Mouse (Mus musculus) heart, adult 8-10 months (tissue): Measurements from ENCODE around the gene Commd2. TPM values are rescaled to one million over a fixed set of nuclear protein-coding genes. Genes with fewer than 3 reads are reported as not detected.

ENCODE experiments used
- DNase-seq: peaks from one replicate; pipeline ENCODE4 v3.0.0; 2022; ENCODE audit warnings: low spot score
- microRNA-seq: library from miRNA; unstranded; fragments of <30 nt; microRNA quantifications from one replicate; pipeline ENCODE4 v1.2.0, GENCODE M21; 2022
- total RNA-seq, 4 experiments: library from RNA; stranded (reverse); gene quantifications; 2 replicates each; pipeline ENCODE4 v1.2.4; 2022

Gene Commd2
- total RNA-seq, 4 experiments from 2014 or later = 12.3 to 16.1 (median 12.9) TPM

GRCm38 (mm10) chr3:57615652-57616051 is 35.9 kb downstream of the Commd2 start:
- DNase-seq = no peak

GRCm38 (mm10) chr3:57612430-57612997 is 39.0 kb downstream of the Commd2 start:
- peak; percentile 37 for DNase-seq

- DNase-seq = no peak
These were observed 39.7 kb downstream of the Commd2 start for GRCm38 (mm10) chr3:57611776-57612175.

- DNase-seq = peak; percentile 77
These were observed 46.9 kb downstream of the Commd2 start for GRCm38 (mm10) chr3:57604618-57605015.

GRCm38 (mm10) chr3:57603891-57604617 is 47.5 kb downstream of the Commd2 start:
- DNase-seq = no peak

GRCm38 (mm10) chr3:57602610-57603009 is 48.9 kb downstream of the Commd2 start:
- DNase-seq = peak; percentile 53

GRCm38 (mm10) chr3:57596566-57596965 is 54.9 kb downstream of the Commd2 start:
- DNase-seq = no peak

GRCm38 (mm10) chr3:57595506-57595905 is 56.0 kb downstream of the Commd2 start:
- no peak for DNase-seq

Small RNA genes within 50 kb of the gene (microRNA-seq; reads per million reads assigned to microRNA genes)
- gene Mir6377 = not detected

Other genes starting within 250 kb of the Commd2 start
- gene Tm4sf4, start 226.4 kb downstream of the Commd2 start, total RNA-seq = not detected
- 10 to 100 TPM; 39.7 to 50.1 (median 46.3) TPM for gene Wwtr1, start 75.8 kb downstream of the Commd2 start, total RNA-seq
- not detected for gene Ankub1, start 41.1 kb upstream of the Commd2 start, total RNA-seq
- 100 to 1,000 TPM in 1 of 4 experiments, 10 to 100 TPM in 3; 81.9 to 101 (median 86.3) TPM for gene Rnf13, start 84.3 kb upstream of the Commd2 start, total RNA-seq
- gene Pfn2, start 196.4 kb upstream of the Commd2 start, total RNA-seq = 10 to 100 TPM; 41.5 to 46.3 (median 43.4) TPM